Mouse (Mus musculus) testis, adult 2 months (tissue): ENCODE results near the gene Serpina1b. TPM values are rescaled to one million over a fixed set of nuclear protein-coding genes. Genes with fewer than 3 reads are reported as not detected.
"Not testable (repeated sequence)": the region's sequence is repeated elsewhere in the genome, so short reads cannot be mapped to it uniquely, and the experiment has no call there.

ENCODE experiments used
- H3K27ac ChIP-seq: fragments of 200-500 bp; 2 replicates; pipeline ENCODE4 v1.5.1; 2012; ENCODE audit warnings: low read depth, low read length; ENCODE audit not compliant: control insufficient read depth, insufficient read depth
- H3K27me3 ChIP-seq: fragments of 200-500 bp; 2 replicates; pipeline ENCODE4 v1.6.1; 2012; ENCODE audit warnings: mild to moderate bottlenecking, low read length, moderate library complexity; ENCODE audit not compliant: control insufficient read depth, insufficient read depth
- H3K36me3 ChIP-seq: fragments of 200-500 bp; 2 replicates; pipeline ENCODE4 v1.6.1; 2012; ENCODE audit warnings: mild to moderate bottlenecking, low read length; ENCODE audit not compliant: control insufficient read depth, insufficient read depth
- H3K4me1 ChIP-seq: fragments of 200-500 bp; 2 replicates; pipeline ENCODE4 v1.6.1; 2012; ENCODE audit warnings: low read length; ENCODE audit not compliant: control insufficient read depth, insufficient read depth
- H3K4me3 ChIP-seq: fragments of 200-500 bp; 2 replicates; pipeline ENCODE4 v1.5.1; 2012; ENCODE audit warnings: low read depth, mild to moderate bottlenecking, low read length, moderate library complexity, mixed read lengths; ENCODE audit not compliant: control insufficient read depth
- CTCF ChIP-seq: fragments of 200-500 bp; IDR thresholded peaks from 2 replicates; pipeline ENCODE4 v1.5.1; 2012; ENCODE audit warnings: low read depth, mild to moderate bottlenecking, inconsistent platforms, low read length, moderate library complexity; ENCODE audit not compliant: control insufficient read depth, insufficient read depth, insufficient replicate concordance
- POLR2A ChIP-seq: fragments of 200-500 bp; IDR thresholded peaks from 2 replicates; pipeline ENCODE4 v1.6.1; 2012; ENCODE audit warnings: low read depth, mild to moderate bottlenecking, inconsistent platforms, low read length, moderate library complexity; ENCODE audit not compliant: control insufficient read depth
- polyA plus RNA-seq: library from polyadenylated mRNA; depleted of rRNA; stranded (reverse); fragments of >200 nt; gene quantifications from 2 replicates; pipeline ENCODE4 v1.2.3, GENCODE M21; 2012; rRNA removed

Serpina1b gene
- polyA plus RNA-seq, 1 experiment, result 0.51 TPM

- H3K27ac ChIP-seq, result no peak overlapping the region
- H3K4me1 ChIP-seq, result peaks cover 2% of the 10 kb centered on the region
- no peaks in the 10 kb centered on the region for H3K27me3 ChIP-seq
- H3K36me3 ChIP-seq, result no peaks in the 10 kb centered on the region
- H3K4me3 ChIP-seq, result no peak overlapping the region
- TF ChIP-seq POLR2A (no peak), CTCF (no peak)
These were observed 144.8 kb downstream of the Serpina1b start for GRCm38 (mm10) chr12:103685386-103685785.

DNA sequence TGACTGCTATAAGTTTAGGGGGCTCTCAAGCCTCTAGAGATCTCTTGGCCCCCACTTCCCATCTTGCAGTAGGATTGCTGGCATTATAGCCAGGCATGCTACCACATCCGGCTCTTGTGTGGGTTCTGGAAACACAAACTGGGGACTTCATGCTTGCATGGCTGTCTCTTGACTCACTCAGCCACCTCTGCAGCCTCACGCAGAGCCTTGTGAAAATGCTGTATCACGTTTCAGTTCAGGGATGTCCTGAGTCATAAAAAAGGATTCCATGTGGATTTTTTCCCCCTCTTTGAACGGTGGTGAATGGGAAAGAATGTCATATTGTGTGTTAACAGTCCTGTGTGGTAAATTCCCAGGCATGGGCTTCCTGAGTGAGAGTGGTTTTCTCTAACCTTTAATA is 146.4 kb downstream of the Serpina1b start:
- H3K27ac ChIP-seq, result no peak overlapping the region
- TF ChIP-seq POLR2A (no peak), CTCF (no peak)
- H3K4me3 ChIP-seq, result no peak overlapping the region
- H3K27me3 ChIP-seq, result no peaks in the 10 kb centered on the region
- H3K4me1 ChIP-seq, result peaks cover 2% of the 10 kb centered on the region
- H3K36me3 ChIP-seq, result no peaks in the 10 kb centered on the region

GRCm38 (mm10) chr12:103681739-103682138 is 148.4 kb downstream of the Serpina1b start:
- Histone ChIP-seq H3K27me3 (no peaks in the 10 kb centered on the region), H3K27ac (no peak overlapping the region)

DNA sequence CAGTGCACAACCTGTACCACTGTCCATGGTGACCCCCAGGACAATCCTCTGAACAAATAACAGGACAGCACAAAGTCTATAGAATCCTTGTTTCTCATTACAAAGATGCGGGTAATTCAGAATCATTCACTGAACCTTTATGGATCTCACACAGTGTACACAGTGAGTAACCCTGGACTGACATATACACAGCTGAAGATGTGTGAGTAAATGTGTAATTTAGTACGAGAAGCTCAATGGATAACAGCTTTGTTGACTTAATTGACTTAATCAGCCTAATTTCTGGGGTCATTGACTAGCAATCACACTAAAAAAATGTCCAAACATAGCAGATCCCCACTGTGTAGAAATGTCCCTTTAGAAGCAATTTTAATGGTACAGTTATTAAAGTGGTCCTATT is 149.0 kb downstream of the Serpina1b start:
- no peaks in the 10 kb centered on the region for H3K36me3 ChIP-seq
- H3K4me1 ChIP-seq, result no peaks in the 10 kb centered on the region
- no peaks in the 10 kb centered on the region for H3K27me3 ChIP-seq
- H3K4me3 ChIP-seq, result no peak overlapping the region
- no peak for TF ChIP-seq CTCF
- TF ChIP-seq POLR2A, result no peak
- H3K27ac ChIP-seq, result no peak overlapping the region

More at GRCm38 (mm10) chr12:103681739-103682138, 148.4 kb downstream of the Serpina1b start:
- Histone ChIP-seq H3K4me1 (peaks cover 1% of the 10 kb centered on the region), H3K4me3 (no peak overlapping the region), H3K36me3 (no peaks in the 10 kb centered on the region)
- TF ChIP-seq POLR2A (no peak), CTCF (no peak)

- not testable (repeated sequence) for H3K27ac ChIP-seq, H3K4me1 ChIP-seq, H3K36me3 ChIP-seq, H3K4me3 ChIP-seq, H3K27me3 ChIP-seq
These were observed 150.3 kb downstream of the Serpina1b start for GRCm38 (mm10) chr12:103679853-103680252.

Other genes with a start within 250 kb of the Serpina1b start
- not detected in 2 replicates for gene Serpina10, start 198.9 kb downstream of the Serpina1b start, polyA plus RNA-seq
- 0.07 TPM in 1 of 2 replicates, not detected in the other for gene Serpina6, start 173.2 kb downstream of the Serpina1b start, polyA plus RNA-seq
- gene Serpina16, start 154.2 kb downstream of the Serpina1b start, polyA plus RNA-seq, result 0.16 and 84.9 TPM in 2 replicates
- gene Serpina1f, start 134.8 kb downstream of the Serpina1b start, polyA plus RNA-seq, result 1.1 and 129 TPM in 2 replicates
- 0.17 and 0.48 TPM in 2 replicates for gene Serpina1d, start 56.8 kb downstream of the Serpina1b start, polyA plus RNA-seq
- gene Serpina1a, start 33.2 kb upstream of the Serpina1b start, polyA plus RNA-seq, result 1.8 and 2.4 TPM in 2 replicates
- 0.84 and 0.85 TPM in 2 replicates for gene Serpina1c, start 74.5 kb upstream of the Serpina1b start, polyA plus RNA-seq
- gene Serpina1e, start 128.6 kb upstream of the Serpina1b start, polyA plus RNA-seq, result 0.67 TPM in 1 of 2 replicates, not detected in the other
- gene Serpina11, start 159.6 kb upstream of the Serpina1b start, polyA plus RNA-seq, result not detected in 2 replicates
- 0.91 and 1.0 TPM in 2 replicates for gene Serpina9, start 183.4 kb upstream of the Serpina1b start, polyA plus RNA-seq
- not detected in 2 replicates for gene Serpina12, start 214.1 kb upstream of the Serpina1b start, polyA plus RNA-seq